Mouse (Mus musculus): ENCODE measurements around the gene Plpp4. TPM values are rescaled to one million over a fixed set of nuclear protein-coding genes. Genes with fewer than 3 reads are reported as not detected.

The Plpp4 gene
- polyA plus RNA-seq, 1 experiment: 0.26 TPM

DNA sequence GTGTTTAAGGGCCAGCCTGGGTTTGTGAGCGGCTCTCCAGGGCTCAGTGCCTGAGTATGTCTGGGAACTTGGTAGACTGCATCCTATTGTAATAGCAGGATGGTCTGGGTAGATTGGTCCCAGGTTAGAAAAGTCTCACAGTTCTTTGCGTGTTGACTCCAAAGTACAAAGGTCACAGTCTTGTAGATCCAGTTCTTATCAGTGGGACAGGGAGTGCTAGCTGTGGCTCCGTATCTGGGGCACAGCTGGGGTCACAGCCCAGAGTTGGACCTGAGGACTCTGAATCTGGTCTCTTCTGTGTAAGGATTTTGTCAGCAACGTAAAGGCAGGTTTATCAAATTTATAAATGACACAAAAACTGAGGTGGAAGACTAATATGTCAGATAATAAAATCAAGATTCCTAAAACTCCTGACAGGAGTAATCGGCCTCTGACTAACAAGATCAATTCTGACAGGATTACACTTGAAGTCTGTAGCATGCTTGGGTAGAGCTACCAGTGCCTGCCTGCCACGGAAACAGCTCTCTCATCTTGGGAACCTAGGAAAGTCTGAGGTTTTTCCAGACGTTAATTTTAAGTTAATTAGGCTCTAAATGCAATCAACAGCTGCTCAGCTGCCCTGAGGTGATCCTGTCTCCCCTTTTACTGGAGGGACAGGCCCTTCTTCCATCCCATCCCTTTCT lies 28.5 kb downstream of the Plpp4 start:
- no peak for DNase-seq
- WGBS: 73% methylated on average over 7 of the region's 7 CpGs
- H3K27me3 ChIP-seq (ENCODE audit: control insufficient read depth, insufficient read depth, low read length): no peaks in the 10 kb centered on the region

DNA sequence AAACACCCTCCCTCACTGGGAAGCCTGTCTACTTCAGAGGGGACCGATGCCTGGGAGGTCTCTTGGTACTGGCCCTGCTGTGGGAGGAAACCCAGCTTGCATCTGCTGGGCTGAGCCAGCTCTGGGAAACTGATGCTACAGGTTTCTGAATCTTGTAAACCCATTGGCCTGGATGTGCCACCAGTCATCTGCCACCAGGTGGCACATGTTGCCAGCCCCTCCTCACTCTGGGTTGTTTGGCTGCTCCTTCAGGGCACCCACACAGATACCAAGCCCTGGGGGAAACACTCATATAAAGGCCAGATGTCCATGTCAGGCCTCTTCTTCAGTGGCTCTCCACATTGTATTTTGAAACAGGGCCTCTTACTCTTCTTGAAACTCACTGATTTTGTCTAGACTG lies 36.4 kb downstream of the Plpp4 start:
- Histone ChIP-seq H3K36me3 (ENCODE audit: control insufficient read depth, insufficient read depth, low read length) (no peaks in the 10 kb centered on the region), H3K27me3 (ENCODE audit: control insufficient read depth, insufficient read depth, low read length) (no peaks in the 10 kb centered on the region), H3K4me1 (replicated peaks; ENCODE audit: control insufficient read depth, insufficient read depth, low read length) (no peaks in the 10 kb centered on the region), H3K4me3 (ENCODE audit: control insufficient read depth, insufficient read depth, low read length) (no peak overlapping the region), H3K27ac (ENCODE audit: control insufficient read depth, insufficient read depth, low read length) (no peak overlapping the region)
- TF ChIP-seq CTCF (IDR thresholded peaks at IDR 0.05; ENCODE audit: borderline replicate concordance, control insufficient read depth, extremely low read depth, insufficient read depth, low read length, poor library complexity) (no peak), POLR2A (IDR thresholded peaks at IDR 0.05; ENCODE audit: control insufficient read depth, extremely low read depth, insufficient read depth, low read length, poor library complexity) (no peak)
- 81% methylated on average over 1 of the region's 1 CpGs for WGBS
- no peak for DNase-seq

More for the DNA sequence above, 28.5 kb downstream of the Plpp4 start:
- Histone ChIP-seq H3K4me3 (ENCODE audit: control insufficient read depth, insufficient read depth, low read length) (no peak overlapping the region), H3K4me1 (replicated peaks; ENCODE audit: control insufficient read depth, insufficient read depth, low read length) (no peaks in the 10 kb centered on the region), H3K27ac (ENCODE audit: control insufficient read depth, insufficient read depth, low read length) (no peak overlapping the region), H3K36me3 (ENCODE audit: control insufficient read depth, insufficient read depth, low read length) (no peaks in the 10 kb centered on the region)
- TF ChIP-seq POLR2A (IDR thresholded peaks at IDR 0.05; ENCODE audit: control insufficient read depth, extremely low read depth, insufficient read depth, low read length, poor library complexity) (no peak), CTCF (IDR thresholded peaks at IDR 0.05; ENCODE audit: borderline replicate concordance, control insufficient read depth, extremely low read depth, insufficient read depth, low read length, poor library complexity) (no peak)

DNA sequence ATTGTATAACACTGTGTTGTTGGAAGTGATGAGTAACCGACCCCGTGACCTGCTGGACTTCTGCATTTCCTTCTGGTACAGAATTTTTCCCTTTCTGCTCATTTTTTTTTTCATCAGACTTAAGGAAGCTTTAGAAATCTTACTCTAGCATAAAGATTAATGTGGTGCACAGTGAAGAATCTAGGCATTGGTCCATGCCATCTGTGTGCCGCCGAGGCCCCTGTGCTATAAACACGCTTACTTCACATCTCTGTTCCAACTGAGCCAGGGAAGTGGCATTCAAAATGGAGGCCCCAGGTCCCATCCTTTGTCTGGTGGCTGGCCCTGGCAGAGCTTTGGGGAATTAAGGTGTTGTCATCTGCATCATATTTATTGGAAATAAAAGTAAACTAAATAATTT lies 44.8 kb downstream of the Plpp4 start:
- Histone ChIP-seq H3K27me3 (ENCODE audit: control insufficient read depth, insufficient read depth, low read length) (no peaks in the 10 kb centered on the region), H3K36me3 (ENCODE audit: control insufficient read depth, insufficient read depth, low read length) (no peaks in the 10 kb centered on the region), H3K27ac (ENCODE audit: control insufficient read depth, insufficient read depth, low read length) (no peak overlapping the region), H3K4me1 (replicated peaks; ENCODE audit: control insufficient read depth, insufficient read depth, low read length) (no peaks in the 10 kb centered on the region), H3K4me3 (ENCODE audit: control insufficient read depth, insufficient read depth, low read length) (no peak overlapping the region)
- TF ChIP-seq CTCF (IDR thresholded peaks at IDR 0.05; ENCODE audit: borderline replicate concordance, control insufficient read depth, extremely low read depth, insufficient read depth, low read length, poor library complexity) (no peak), POLR2A (IDR thresholded peaks at IDR 0.05; ENCODE audit: control insufficient read depth, extremely low read depth, insufficient read depth, low read length, poor library complexity) (no peak)
- 97% methylated on average over 5 of the region's 5 CpGs for WGBS
- no peak for DNase-seq

DNA sequence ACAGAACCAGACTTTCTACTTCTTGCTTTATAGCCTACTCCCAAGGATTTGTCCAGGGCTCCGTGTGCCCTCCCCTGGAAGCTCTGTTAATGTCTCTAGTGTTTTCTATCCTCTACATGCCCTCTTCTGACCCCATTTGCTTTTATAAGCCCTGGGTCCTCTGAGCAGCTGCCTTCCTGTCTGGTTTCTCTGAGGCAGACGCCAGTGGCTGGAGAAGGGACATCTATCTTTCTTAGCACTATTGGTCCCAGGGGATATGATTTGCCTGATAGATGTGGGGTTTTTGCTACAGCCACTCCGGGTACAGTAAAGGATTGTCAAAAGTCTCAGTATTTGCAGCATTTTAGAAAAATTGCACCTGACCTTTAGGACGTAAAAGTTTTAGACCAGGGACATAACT lies 46.5 kb downstream of the Plpp4 start:
- TF ChIP-seq POLR2A (IDR thresholded peaks at IDR 0.05; ENCODE audit: control insufficient read depth, extremely low read depth, insufficient read depth, low read length, poor library complexity): no peak
- TF ChIP-seq CTCF (IDR thresholded peaks at IDR 0.05; ENCODE audit: borderline replicate concordance, control insufficient read depth, extremely low read depth, insufficient read depth, low read length, poor library complexity): no peak
- Histone ChIP-seq H3K27ac (ENCODE audit: control insufficient read depth, insufficient read depth, low read length) (no peak overlapping the region), H3K27me3 (ENCODE audit: control insufficient read depth, insufficient read depth, low read length) (no peaks in the 10 kb centered on the region), H3K4me3 (ENCODE audit: control insufficient read depth, insufficient read depth, low read length) (no peak overlapping the region), H3K36me3 (ENCODE audit: control insufficient read depth, insufficient read depth, low read length) (no peaks in the 10 kb centered on the region), H3K4me1 (replicated peaks; ENCODE audit: control insufficient read depth, insufficient read depth, low read length) (no peaks in the 10 kb centered on the region)
- WGBS: 79% methylated on average over 4 of the region's 4 CpGs
- DNase-seq: no peak

DNA sequence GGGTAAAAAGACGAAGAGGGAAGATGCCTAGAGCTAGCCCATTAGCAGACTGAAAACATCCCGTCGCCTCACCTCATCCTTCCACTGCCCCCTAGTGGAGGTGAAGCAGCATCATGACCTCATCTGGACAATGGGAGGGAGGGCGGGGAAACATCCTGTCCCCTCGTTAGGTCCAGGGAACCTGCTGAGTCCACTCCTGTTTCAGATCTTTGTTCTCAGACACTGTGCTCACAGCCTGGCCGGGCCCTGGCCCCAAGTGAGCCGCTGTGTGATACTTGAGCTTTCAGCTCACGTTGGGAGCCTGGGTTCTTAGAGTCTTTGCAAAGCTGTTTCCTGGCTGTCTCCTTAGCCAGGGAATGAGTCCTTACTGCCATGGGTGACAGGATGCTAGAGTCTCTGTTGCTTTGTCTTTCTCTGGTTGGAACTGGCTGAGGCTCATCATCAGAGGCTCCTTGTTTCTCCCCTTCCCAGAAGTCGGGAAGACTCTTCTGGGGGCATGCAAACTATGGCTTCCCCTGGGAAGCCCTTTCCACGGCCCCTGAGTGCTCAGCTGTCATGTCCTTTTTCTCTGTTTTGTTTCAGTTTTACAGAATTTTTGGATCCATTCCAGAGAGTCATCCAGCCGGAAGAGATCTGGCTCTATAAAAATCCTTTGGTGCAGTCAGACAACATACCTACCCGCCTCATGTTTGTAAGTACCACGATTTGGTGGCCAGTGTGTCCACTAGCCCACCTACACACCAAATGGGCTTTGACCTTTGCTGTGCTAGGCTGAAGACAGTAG lies 50.4 kb downstream of the Plpp4 start:
- no peaks in the 10 kb centered on the region for H3K36me3 ChIP-seq (ENCODE audit: control insufficient read depth, insufficient read depth, low read length)
- H3K4me3 ChIP-seq (ENCODE audit: control insufficient read depth, insufficient read depth, low read length): no peak overlapping the region
- no peak overlapping the region for H3K27ac ChIP-seq (ENCODE audit: control insufficient read depth, insufficient read depth, low read length)
- H3K27me3 ChIP-seq (ENCODE audit: control insufficient read depth, insufficient read depth, low read length): no peaks in the 10 kb centered on the region
- H3K4me1 ChIP-seq (replicated peaks; ENCODE audit: control insufficient read depth, insufficient read depth, low read length): no peaks in the 10 kb centered on the region
- 42% methylated on average over 13 of the region's 13 CpGs for WGBS
- TF ChIP-seq POLR2A (IDR thresholded peaks at IDR 0.05; ENCODE audit: control insufficient read depth, extremely low read depth, insufficient read depth, low read length, poor library complexity) (no peak), CTCF (IDR thresholded peaks at IDR 0.05; ENCODE audit: borderline replicate concordance, control insufficient read depth, extremely low read depth, insufficient read depth, low read length, poor library complexity) (no peak)
- DNase-seq: no peak

DNA sequence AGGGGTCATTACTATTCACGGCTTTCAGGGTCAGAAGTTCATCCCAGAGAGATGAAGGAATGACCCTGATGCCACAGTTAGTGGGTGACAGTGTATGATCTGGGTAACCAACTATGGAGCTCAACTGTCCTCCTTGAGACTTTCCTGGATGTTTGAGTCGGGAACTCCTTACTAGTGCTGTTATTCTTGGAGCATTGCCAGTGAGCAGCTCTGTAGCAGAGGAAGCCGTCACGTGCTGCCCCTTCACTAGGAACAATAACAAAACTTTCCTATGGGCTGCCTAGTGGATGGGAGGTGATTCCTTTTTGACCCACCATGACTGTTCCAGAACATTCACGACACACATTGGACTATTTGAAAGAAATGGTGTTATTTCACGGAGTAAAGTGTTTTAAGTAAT lies 51.8 kb downstream of the Plpp4 start:
- H3K4me1 ChIP-seq (replicated peaks; ENCODE audit: control insufficient read depth, insufficient read depth, low read length): no peaks in the 10 kb centered on the region
- H3K36me3 ChIP-seq (ENCODE audit: control insufficient read depth, insufficient read depth, low read length): no peaks in the 10 kb centered on the region
- 44% methylated on average over 6 of the region's 6 CpGs for WGBS
- H3K4me3 ChIP-seq (ENCODE audit: control insufficient read depth, insufficient read depth, low read length): no peak overlapping the region
- no peaks in the 10 kb centered on the region for H3K27me3 ChIP-seq (ENCODE audit: control insufficient read depth, insufficient read depth, low read length)
- no peak overlapping the region for H3K27ac ChIP-seq (ENCODE audit: control insufficient read depth, insufficient read depth, low read length)
- TF ChIP-seq CTCF (IDR thresholded peaks at IDR 0.05; ENCODE audit: borderline replicate concordance, control insufficient read depth, extremely low read depth, insufficient read depth, low read length, poor library complexity) (no peak), POLR2A (IDR thresholded peaks at IDR 0.05; ENCODE audit: control insufficient read depth, extremely low read depth, insufficient read depth, low read length, poor library complexity) (no peak)
- DNase-seq: no peak

All from thymus, adult 2 months (tissue).